Mouse (Mus musculus) forebrain, embryonic 11.5 days (tissue): Measurements from ENCODE around the gene Nlrp4f. TPM values are rescaled to one million over a fixed set of nuclear protein-coding genes. Genes with fewer than 3 reads are reported as not detected.

ENCODE experiments used
- ATAC-seq: fragments of 200-750 bp; cut with Nextera tagmentation; replicated peaks from 2 replicates; pipeline ENCODE4 v1.8.0; 2017; ENCODE audit warnings: moderate TSS enrichment; ENCODE audit not compliant: low FRiP score
- DNase-seq: peaks from one replicate; pipeline ENCODE4 v3.0.0-alpha.2; 2017; ENCODE audit warnings: low spot score
- H3K27ac ChIP-seq: fragments of 300-500 bp; sonication (generic); 2 replicates; pipeline ENCODE4 v1.5.1; 2014; ENCODE audit warnings: low read depth, low read length
- H3K27me3 ChIP-seq: fragments of 300-500 bp; sonication (generic); 2 replicates; pipeline ENCODE4 v1.6.1; 2014; ENCODE audit warnings: mild to moderate bottlenecking, low read length, mixed read lengths; ENCODE audit not compliant: control insufficient read depth, insufficient read depth
- H3K36me3 ChIP-seq: fragments of 300-500 bp; sonication (generic); 2 replicates; pipeline ENCODE4 v1.6.1; 2014; ENCODE audit warnings: mild to moderate bottlenecking, low read length, moderate library complexity, mixed read lengths; ENCODE audit not compliant: control insufficient read depth, insufficient read depth
- H3K4me1 ChIP-seq: fragments of 300-500 bp; sonication (generic); replicated peaks from 2 replicates; pipeline ENCODE4 v1.6.1; 2014; ENCODE audit warnings: low read length, mixed read lengths; ENCODE audit not compliant: control insufficient read depth, insufficient read depth
- H3K4me2 ChIP-seq: fragments of 300-500 bp; sonication (generic); 2 replicates; pipeline ENCODE4 v1.6.1; 2014; ENCODE audit warnings: low read depth, mild to moderate bottlenecking, low read length, moderate library complexity, mixed read lengths; ENCODE audit not compliant: severe bottlenecking
- H3K4me3 ChIP-seq: fragments of 300-500 bp; sonication (generic); 2 replicates; pipeline ENCODE4 v1.5.1; 2014; ENCODE audit warnings: low read depth, low read length
- H3K9ac ChIP-seq: fragments of 300-500 bp; sonication (generic); 2 replicates; pipeline ENCODE4 v1.6.1; 2014; ENCODE audit warnings: low read length
- H3K9me3 ChIP-seq: fragments of 300-500 bp; sonication (generic); 2 replicates; pipeline ENCODE4 v1.6.1; 2016; ENCODE audit warnings: low read length, mixed read lengths; ENCODE audit not compliant: control insufficient read depth
- WGBS: fragments of 180-500 bp; shearing (Covaris S2); extraction: QIAGEN DNeasy Blood & Tissue Kit; methylation state at CpG from one replicate; pipeline ENCODE4 v1.1.7; 2014; 5-methylcytosine and 5-hydroxymethylcytosine counted together
- polyA plus RNA-seq: library from polyadenylated mRNA; unstranded; fragments of >200 nt; fragmentation: Nextera tagmentation; extraction: Ambion mirVana; gene quantifications from 2 replicates; pipeline ENCODE4 v1.2.1, GENCODE M21; 2014

Nlrp4f gene
- polyA plus RNA-seq, 1 experiment from 2014 or later, result not detected

- Histone ChIP-seq H3K9me3 (no peaks in the 10 kb centered on the region; the same call in 1 of the 2 replicates), H3K9ac (no peak overlapping the region), H3K4me3 (no peak overlapping the region), H3K27ac (no peak overlapping the region), H3K36me3 (no peaks in the 10 kb centered on the region), H3K27me3 (no peaks in the 10 kb centered on the region), H3K4me2 (no peak overlapping the region), H3K4me1 (no peaks in the 10 kb centered on the region)
- DNase-seq, result no peak
- WGBS, result 69% methylated on average over 6 of the region's 6 CpGs
- no peak for ATAC-seq
These were observed 20.2 kb upstream of the Nlrp4f start for GRCm38 (mm10) chr13:65225945-65226344.

DNA sequence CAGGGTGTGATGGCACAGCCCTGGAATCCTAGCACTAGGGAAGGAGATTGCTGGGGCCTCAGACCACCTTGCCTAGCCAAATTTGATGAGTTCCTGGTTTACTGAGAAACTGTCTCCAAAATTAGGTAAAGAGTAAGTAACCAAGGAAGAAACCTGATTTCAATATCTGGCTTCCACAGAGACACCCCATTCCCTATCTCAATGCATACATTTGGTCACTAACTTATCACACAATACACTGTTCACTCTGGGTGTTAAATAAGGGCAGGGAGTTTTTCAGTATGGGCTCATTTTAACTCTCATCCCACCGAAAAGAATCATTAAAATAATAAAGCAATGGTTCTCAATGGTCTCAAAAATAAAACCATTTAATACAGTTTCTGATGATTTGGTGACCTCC lies 5.1 kb downstream of the Nlrp4f start:
- 69% methylated on average over 1 of the region's 1 CpGs for WGBS
- H3K9ac ChIP-seq, result no peak overlapping the region
- no peak overlapping the region for H3K4me3 ChIP-seq
- H3K9me3 ChIP-seq, result no peaks in the 10 kb centered on the region; the same call in 1 of the 2 replicates
- no peaks in the 10 kb centered on the region for H3K36me3 ChIP-seq
- no peak for ATAC-seq
- H3K27ac ChIP-seq, result no peak overlapping the region
- no peak for DNase-seq
- no peak overlapping the region for H3K4me2 ChIP-seq
- no peaks in the 10 kb centered on the region for H3K4me1 ChIP-seq
- H3K27me3 ChIP-seq, result no peaks in the 10 kb centered on the region

- DNase-seq, result peak; percentile 49
- no peaks in the 10 kb centered on the region for H3K27me3 ChIP-seq
- no peak overlapping the region for H3K9ac ChIP-seq
- no peak overlapping the region for H3K4me3 ChIP-seq
- H3K4me1 ChIP-seq, result no peaks in the 10 kb centered on the region
- peak; percentile 46 for ATAC-seq
- no peaks in the 10 kb centered on the region for H3K9me3 ChIP-seq
- no peak overlapping the region for H3K27ac ChIP-seq
- no peaks in the 10 kb centered on the region for H3K36me3 ChIP-seq
- WGBS, result 54% methylated on average over 15 of the region's 15 CpGs
- H3K4me2 ChIP-seq, result no peak overlapping the region
These were observed 29.2 kb downstream of the Nlrp4f start for GRCm38 (mm10) chr13:65176472-65177091.

DNA sequence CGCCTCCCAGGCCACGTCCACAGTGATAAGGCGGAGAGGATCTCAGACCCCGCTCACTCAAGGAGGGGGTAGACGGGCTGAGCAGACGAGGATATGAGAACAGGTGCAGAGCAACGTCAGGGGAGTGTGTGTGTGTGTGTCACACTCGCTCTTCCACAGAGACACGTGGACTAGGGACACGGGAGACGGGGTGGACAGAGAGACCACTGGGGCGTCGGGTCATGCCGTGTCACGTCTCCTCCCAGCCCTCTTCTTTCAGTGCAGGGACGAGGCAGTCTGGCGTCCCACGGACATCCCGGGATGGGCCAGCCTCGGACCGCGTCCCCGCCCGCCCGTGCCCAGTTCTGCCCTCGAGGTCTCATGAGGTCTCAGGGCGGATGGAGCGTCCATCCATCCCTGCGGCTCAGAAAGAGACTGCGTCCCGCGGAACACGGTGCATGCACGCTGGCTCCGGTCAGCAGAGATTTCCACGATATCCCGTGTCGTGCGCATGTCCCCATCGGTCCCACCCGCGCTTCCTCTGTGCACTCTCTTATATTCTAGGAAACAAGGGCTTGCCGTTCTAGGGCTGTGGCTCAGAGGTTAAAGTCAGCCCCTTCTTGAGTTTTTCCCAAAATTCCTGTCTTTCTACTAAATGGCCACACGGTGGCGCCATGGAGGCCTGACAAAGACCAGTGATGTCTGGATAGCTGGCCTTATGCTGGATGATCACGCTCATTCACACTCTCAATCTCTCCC lies 29.9 kb downstream of the Nlrp4f start:
- no peaks in the 10 kb centered on the region for H3K36me3 ChIP-seq
- no peak overlapping the region for H3K27ac ChIP-seq
- H3K27me3 ChIP-seq, result no peaks in the 10 kb centered on the region
- 22% methylated on average over 46 of the region's 46 CpGs for WGBS
- H3K4me1 ChIP-seq, result no peaks in the 10 kb centered on the region
- DNase-seq, result peak; percentile 70
- peak overlapping the region; percentile 45 for H3K9ac ChIP-seq
- peak; percentile 73 for ATAC-seq
- H3K4me2 ChIP-seq, result peak overlapping the region; percentile 54
- no peaks in the 10 kb centered on the region for H3K9me3 ChIP-seq
- peak overlapping the region; percentile 22 for H3K4me3 ChIP-seq

GRCm38 (mm10) chr13:65174102-65174501 lies 31.7 kb downstream of the Nlrp4f start:
- ATAC-seq (no peak), DNase-seq (no peak)
- Histone ChIP-seq H3K27ac (no peak overlapping the region), H3K9ac (no peak overlapping the region), H3K4me2 (no peak overlapping the region), H3K27me3 (no peaks in the 10 kb centered on the region), H3K36me3 (no peaks in the 10 kb centered on the region), H3K4me1 (no peaks in the 10 kb centered on the region), H3K4me3 (no peak overlapping the region), H3K9me3 (no peaks in the 10 kb centered on the region)
- WGBS, result 82% methylated on average over 3 of the region's 3 CpGs

- ATAC-seq, result no peak
- no peak for DNase-seq
- no peak within 1 kb of the TSS for H3K27ac ChIP-seq
- 71% methylated on average over 1 of the region's 1 CpGs for WGBS
- no peaks in the 10 kb centered on the region for H3K4me1 ChIP-seq
- H3K9ac ChIP-seq, result no peak within 1 kb of the TSS
- H3K36me3 ChIP-seq, result no peaks in the 10 kb centered on the region
- no peaks in the 10 kb centered on the region for H3K27me3 ChIP-seq
- H3K4me2 ChIP-seq, result no peak within 1 kb of the TSS
- no peak within 1 kb of the TSS for H3K4me3 ChIP-seq
- H3K9me3 ChIP-seq, result no peaks in the 10 kb centered on the region
These were observed 55.8 kb downstream of the Nlrp4f start, which contains the start of gene Olfr466 for GRCm38 (mm10) chr13:65149940-65150339. Gene Olfr466, plus strand, starts transcription at chr13:65150240.

DNA sequence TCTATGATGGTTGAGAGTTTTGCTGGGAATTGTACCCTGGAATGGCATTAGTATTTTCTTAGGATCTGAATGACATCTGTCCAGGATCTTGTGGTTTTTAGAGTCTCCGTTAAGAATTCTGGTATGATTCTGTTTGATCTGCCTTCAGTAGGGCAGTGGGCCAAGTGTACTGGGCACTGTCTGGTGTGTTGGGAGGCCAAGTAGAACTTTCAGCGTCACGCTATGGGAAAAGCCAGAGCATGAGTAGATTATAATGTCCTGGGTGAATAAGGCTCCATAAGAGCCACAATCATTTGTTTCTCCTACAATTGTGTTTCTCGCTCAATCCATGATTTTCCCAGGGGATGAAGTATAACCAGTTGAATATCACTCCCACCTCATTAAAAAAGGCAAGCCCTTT lies 68.0 kb downstream of the Nlrp4f start, which contains the start of gene Olfr465-ps1:
Olfr465-ps1 (plus strand) TSS at position 301 of the 400 bp plus-strand sequence.
- no peaks in the 10 kb centered on the region for H3K4me1 ChIP-seq
- no peak within 1 kb of the TSS for H3K4me2 ChIP-seq
- H3K9ac ChIP-seq, result no peak within 1 kb of the TSS
- no peaks in the 10 kb centered on the region for H3K27me3 ChIP-seq
- H3K9me3 ChIP-seq, result no peaks in the 10 kb centered on the region
- no peaks in the 10 kb centered on the region for H3K36me3 ChIP-seq
- no peak within 1 kb of the TSS for H3K27ac ChIP-seq
- ATAC-seq (no peak), DNase-seq (no peak)
- 86% methylated on average over 4 of the region's 4 CpGs for WGBS
- no peak within 1 kb of the TSS for H3K4me3 ChIP-seq
